Mouse (Mus musculus) liver, adult 2 months (tissue): ENCODE data around the gene Wfdc1. TPM values are rescaled to one million over a fixed set of nuclear protein-coding genes. Genes with fewer than 3 reads are reported as not detected.

Experiments
- DNase-seq: peaks from one replicate; pipeline ENCODE4 v3.0.0-alpha.2; 2011; ENCODE audit warnings: low read depth, low spot score; ENCODE audit errors: extremely low read depth
- H3K27ac ChIP-seq: fragments of 200-500 bp; replicated peaks from 2 replicates; pipeline ENCODE4 v1.5.1; 2012; ENCODE audit warnings: low read depth, mild to moderate bottlenecking, control low read depth, inconsistent platforms, low read length; ENCODE audit not compliant: insufficient read depth
- H3K27me3 ChIP-seq: fragments of 200-500 bp; 2 replicates; pipeline ENCODE4 v1.6.1; 2012; ENCODE audit warnings: mild to moderate bottlenecking, moderate library complexity, low read length, inconsistent platforms; ENCODE audit not compliant: control insufficient read depth, insufficient read depth
- H3K36me3 ChIP-seq: fragments of 200-500 bp; 2 replicates; pipeline ENCODE4 v1.6.1; 2012; ENCODE audit warnings: low read length, inconsistent platforms; ENCODE audit not compliant: control insufficient read depth, insufficient read depth
- H3K4me1 ChIP-seq: fragments of 200-500 bp; 2 replicates; pipeline ENCODE4 v1.6.1; 2011; ENCODE audit warnings: low read length; ENCODE audit not compliant: control insufficient read depth, insufficient read depth
- H3K4me3 ChIP-seq: fragments of 200-500 bp; 2 replicates; pipeline ENCODE4 v1.5.1; 2011; ENCODE audit warnings: low read depth, mild to moderate bottlenecking, control low read depth, low read length, moderate library complexity; ENCODE audit not compliant: insufficient read depth
- H3K79me2 ChIP-seq: fragments of 200-500 bp; 2 replicates; pipeline ENCODE4 v1.6.1; 2012; ENCODE audit warnings: inconsistent platforms, mild to moderate bottlenecking, low read length, moderate library complexity; ENCODE audit not compliant: control insufficient read depth, insufficient read depth
- H3K9ac ChIP-seq: fragments of 200-500 bp; 2 replicates; pipeline ENCODE4 v1.6.1; 2012; ENCODE audit warnings: low read depth, mild to moderate bottlenecking, control low read depth, inconsistent platforms, low read length
- CTCF ChIP-seq: fragments of 200-500 bp; IDR thresholded peaks from 2 replicates; pipeline ENCODE4 v1.5.1; 2011; ENCODE audit warnings: low read depth, low read length, control low read depth
- POLR2A ChIP-seq: fragments of 200-500 bp; IDR thresholded peaks from 2 replicates; pipeline ENCODE4 v1.6.1; 2011; ENCODE audit warnings: low read length, control low read depth; ENCODE audit not compliant: insufficient read depth; ENCODE audit errors: extremely low read depth
- WGBS: fragments of 180-500 bp; shearing (Covaris S2); methylation state at CpG from one replicate; pipeline ENCODE4 v1.1.7; 2018; 5-methylcytosine and 5-hydroxymethylcytosine counted together
- polyA plus RNA-seq: library from polyadenylated mRNA; depleted of rRNA; stranded (reverse); fragments of >200 nt; gene quantifications from 2 replicates; pipeline ENCODE4 v1.2.3, GENCODE M21; 2012
- total RNA-seq: library from RNA; depleted of rRNA; stranded (reverse); fragments of >200 nt; gene quantifications from 2 replicates; pipeline ENCODE4 v1.2.3, GENCODE M21; 2014

The Wfdc1 gene
- total and polyA plus RNA-seq, 2 experiments = 6.6 to 11.8 TPM

- Histone ChIP-seq H3K27me3 (no peaks in the 10 kb centered on the region), H3K9ac (no peak overlapping the region), H3K27ac (no peak overlapping the region), H3K36me3 (no peaks in the 10 kb centered on the region), H3K4me1 (no peaks in the 10 kb centered on the region; the same call in 1 of the 2 replicates), H3K79me2 (no peaks in the 10 kb centered on the region), H3K4me3 (no peak overlapping the region)
- WGBS = 11% methylated on average over 18 of the region's 18 CpGs
- DNase-seq = peak; percentile 27
- peak; percentile 69 for TF ChIP-seq CTCF
- TF ChIP-seq POLR2A = no peak
Observed at GRCm38 (mm10) chr8:119678138-119678843, 12.1 kb downstream of the Wfdc1 start.

GRCm38 (mm10) chr8:119679184-119679583 lies 13.0 kb downstream of the Wfdc1 start:
- Histone ChIP-seq H3K36me3 (no peaks in the 10 kb centered on the region), H3K79me2 (no peaks in the 10 kb centered on the region), H3K9ac (no peak overlapping the region), H3K4me1 (no peaks in the 10 kb centered on the region; the same call in 1 of the 2 replicates), H3K4me3 (no peak overlapping the region), H3K27ac (no peak overlapping the region), H3K27me3 (no peaks in the 10 kb centered on the region)
- TF ChIP-seq CTCF (no peak), POLR2A (no peak)
- DNase-seq = no peak
- 60% methylated on average over 14 of the region's 14 CpGs for WGBS

- no peaks in the 10 kb centered on the region for H3K36me3 ChIP-seq
- no peak overlapping the region for H3K9ac ChIP-seq
- H3K4me1 ChIP-seq = no peaks in the 10 kb centered on the region
- no peaks in the 10 kb centered on the region for H3K79me2 ChIP-seq
- WGBS = 90% methylated on average over 6 of the region's 6 CpGs
- no peaks in the 10 kb centered on the region for H3K27me3 ChIP-seq
- no peak overlapping the region for H3K27ac ChIP-seq
- TF ChIP-seq CTCF (no peak), POLR2A (no peak)
- no peak for DNase-seq
- no peak overlapping the region for H3K4me3 ChIP-seq
Observed at GRCm38 (mm10) chr8:119690602-119691001, 24.4 kb downstream of the Wfdc1 start.

GRCm38 (mm10) chr8:119691989-119692388 lies 25.8 kb downstream of the Wfdc1 start:
- Histone ChIP-seq H3K4me1 (no peaks in the 10 kb centered on the region), H3K27ac (no peak overlapping the region), H3K27me3 (no peaks in the 10 kb centered on the region), H3K9ac (no peak overlapping the region), H3K79me2 (no peaks in the 10 kb centered on the region), H3K4me3 (no peak overlapping the region), H3K36me3 (no peaks in the 10 kb centered on the region)
- TF ChIP-seq CTCF (no peak), POLR2A (no peak)
- DNase-seq = no peak
- 56% methylated on average over 4 of the region's 4 CpGs for WGBS

DNA sequence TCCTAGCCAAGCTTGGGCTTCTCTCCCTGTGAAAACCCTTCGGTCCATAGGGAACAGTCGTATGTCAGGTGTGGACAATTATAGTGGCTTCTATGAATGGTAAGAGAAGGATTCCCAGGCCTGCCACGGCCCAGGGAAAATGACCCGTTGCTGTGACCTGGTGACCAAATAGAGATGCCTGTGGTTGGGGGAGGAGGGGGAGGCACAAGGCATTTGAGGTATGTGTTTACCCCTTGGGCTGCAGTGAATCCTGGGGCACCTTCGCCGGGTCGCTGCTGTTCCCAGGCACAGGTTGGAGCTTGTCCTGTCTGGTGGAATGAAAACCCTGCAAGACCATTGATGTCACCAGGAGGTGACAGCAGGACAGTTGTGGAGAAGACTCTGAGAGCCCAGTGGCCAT lies 28.5 kb downstream of the Wfdc1 start:
- 62% methylated on average over 7 of the region's 7 CpGs for WGBS
- DNase-seq = no peak
- H3K27ac ChIP-seq = no peak overlapping the region
- peaks cover 3% of the 10 kb centered on the region; the same call in 1 of the 2 replicates for H3K4me1 ChIP-seq
- TF ChIP-seq CTCF (no peak), POLR2A (no peak)
- H3K4me3 ChIP-seq = no peak overlapping the region
- H3K36me3 ChIP-seq = no peaks in the 10 kb centered on the region
- H3K9ac ChIP-seq = no peak overlapping the region
- H3K27me3 ChIP-seq = no peaks in the 10 kb centered on the region
- H3K79me2 ChIP-seq = no peaks in the 10 kb centered on the region

DNA sequence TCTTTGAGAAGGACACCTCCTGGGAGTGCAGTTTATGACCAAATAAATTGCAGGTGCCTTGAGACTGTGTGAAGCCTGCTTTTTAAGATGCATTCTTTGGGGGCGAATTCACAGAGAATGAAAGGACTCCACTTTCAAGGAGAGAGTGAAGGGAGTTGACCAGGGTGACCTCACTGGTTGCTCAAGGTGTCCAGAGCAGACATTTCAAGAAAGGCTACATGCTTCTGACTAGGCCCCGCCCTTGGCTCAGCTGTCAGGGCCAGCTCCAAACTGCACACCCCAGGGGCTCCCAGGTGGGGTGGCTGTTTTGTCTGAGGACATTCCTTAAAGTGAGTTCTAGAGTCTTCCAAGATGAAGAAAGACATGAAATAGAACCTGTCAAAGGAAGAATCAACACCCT lies 31.0 kb downstream of the Wfdc1 start:
- 90% methylated on average over 2 of the region's 2 CpGs for WGBS
- peaks cover 3% of the 10 kb centered on the region; the same call in 1 of the 2 replicates for H3K4me1 ChIP-seq
- no peaks in the 10 kb centered on the region for H3K27me3 ChIP-seq
- DNase-seq = no peak
- no peak overlapping the region for H3K9ac ChIP-seq
- no peak overlapping the region for H3K27ac ChIP-seq
- H3K36me3 ChIP-seq = no peaks in the 10 kb centered on the region
- H3K79me2 ChIP-seq = no peaks in the 10 kb centered on the region
- H3K4me3 ChIP-seq = no peak overlapping the region
- TF ChIP-seq CTCF = no peak
- TF ChIP-seq POLR2A = no peak
